Mouse (Mus musculus) intestine, embryonic 16.5 days (tissue): ENCODE results near the gene Zfp366. TPM values are rescaled to one million over a fixed set of nuclear protein-coding genes. Genes with fewer than 3 reads are reported as not detected.

Source experiments
- ATAC-seq: fragments of 200-750 bp; cut with Nextera tagmentation; 2 replicates; pipeline ENCODE4 v1.8.0; 2017; ENCODE audit warnings: moderate TSS enrichment, moderate library complexity
- H3K27ac ChIP-seq: fragments of 300-500 bp; sonication (generic); 2 replicates; pipeline ENCODE4 v1.5.1; 2014; ENCODE audit warnings: mild to moderate bottlenecking, low read length
- H3K27me3 ChIP-seq: fragments of 300-500 bp; sonication (generic); replicated peaks from 2 replicates; pipeline ENCODE4 v1.6.1; 2014; ENCODE audit warnings: low read length, control low read depth, mixed read lengths; ENCODE audit not compliant: control insufficient read depth, insufficient read depth
- H3K36me3 ChIP-seq: fragments of 300-500 bp; sonication (generic); 2 replicates; pipeline ENCODE4 v1.6.1; 2014; ENCODE audit warnings: low read length, control low read depth; ENCODE audit not compliant: control insufficient read depth, insufficient read depth
- H3K4me1 ChIP-seq: fragments of 300-500 bp; sonication (generic); 2 replicates; pipeline ENCODE4 v1.6.1; 2014; ENCODE audit warnings: low read length, control low read depth, mixed read lengths; ENCODE audit not compliant: control insufficient read depth, insufficient read depth
- H3K4me2 ChIP-seq: fragments of 300-500 bp; sonication (generic); 2 replicates; pipeline ENCODE4 v1.6.1; 2014; ENCODE audit warnings: low read depth, low read length, control low read depth
- H3K4me3 ChIP-seq: fragments of 300-500 bp; sonication (generic); 2 replicates; pipeline ENCODE4 v1.5.1; 2014; ENCODE audit warnings: mild to moderate bottlenecking, low read length
- H3K9ac ChIP-seq: fragments of 300-500 bp; sonication (generic); 2 replicates; pipeline ENCODE4 v1.6.1; 2014; ENCODE audit warnings: low read depth, low read length
- H3K9me3 ChIP-seq: fragments of 300-500 bp; sonication (generic); 2 replicates; pipeline ENCODE4 v1.6.1; 2016; ENCODE audit warnings: low read length, control low read depth; ENCODE audit not compliant: control insufficient read depth
- WGBS: fragments of 180-500 bp; shearing (Covaris S2); extraction: QIAGEN DNeasy Blood & Tissue Kit; methylation state at CpG from one replicate; pipeline ENCODE4 v1.1.7; 2014; 5-methylcytosine and 5-hydroxymethylcytosine counted together
- polyA plus RNA-seq: library from polyadenylated mRNA; unstranded; fragments of >200 nt; fragmentation: Nextera tagmentation; extraction: Ambion mirVana; gene quantifications from 2 replicates; pipeline ENCODE4 v1.2.1, GENCODE M21; 2015

The Zfp366 gene
- polyA plus RNA-seq, 1 experiment from 2014 or later: 0.50 TPM

GRCm38 (mm10) chr13:99196314-99196713 is 11.7 kb downstream of the Zfp366 start:
- Histone ChIP-seq H3K36me3 (no peaks in the 10 kb centered on the region), H3K27me3 (no peaks in the 10 kb centered on the region), H3K4me2 (no peak overlapping the region), H3K4me1 (no peaks in the 10 kb centered on the region), H3K9ac (no peak overlapping the region), H3K4me3 (no peak overlapping the region), H3K9me3 (no peaks in the 10 kb centered on the region), H3K27ac (no peak overlapping the region)
- 77% methylated on average over 12 of the region's 12 CpGs for WGBS
- ATAC-seq: no peak

GRCm38 (mm10) chr13:99196865-99197264 is 12.2 kb downstream of the Zfp366 start:
- Histone ChIP-seq H3K36me3 (no peaks in the 10 kb centered on the region), H3K4me1 (no peaks in the 10 kb centered on the region), H3K9ac (no peak overlapping the region), H3K9me3 (no peaks in the 10 kb centered on the region), H3K4me3 (no peak overlapping the region), H3K4me2 (no peak overlapping the region), H3K27me3 (no peaks in the 10 kb centered on the region), H3K27ac (no peak overlapping the region)
- 71% methylated on average over 4 of the region's 4 CpGs for WGBS
- ATAC-seq: no peak

- ATAC-seq: no peak
- H3K4me3 ChIP-seq: no peak overlapping the region
- H3K4me1 ChIP-seq: peaks cover 4% of the 10 kb centered on the region; the same call in 1 of the 2 replicates
- H3K4me2 ChIP-seq: no peak overlapping the region
- no peaks in the 10 kb centered on the region for H3K27me3 ChIP-seq
- 71% methylated on average over 16 of the region's 16 CpGs for WGBS
- H3K36me3 ChIP-seq: no peaks in the 10 kb centered on the region
- no peak overlapping the region for H3K9ac ChIP-seq
- H3K27ac ChIP-seq: peak overlapping the region; percentile 55
- no peaks in the 10 kb centered on the region for H3K9me3 ChIP-seq
Observed at GRCm38 (mm10) chr13:99201647-99202574, 17.3 kb downstream of the Zfp366 start.

- Histone ChIP-seq H3K27me3 (no peaks in the 10 kb centered on the region), H3K4me2 (no peak overlapping the region), H3K4me3 (no peak overlapping the region), H3K36me3 (no peaks in the 10 kb centered on the region), H3K9ac (no peak overlapping the region), H3K9me3 (no peaks in the 10 kb centered on the region), H3K27ac (no peak overlapping the region), H3K4me1 (peaks cover 4% of the 10 kb centered on the region; the same call in 1 of the 2 replicates)
- no peak for ATAC-seq
- WGBS: 90% methylated on average over 9 of the region's 9 CpGs
Observed at GRCm38 (mm10) chr13:99207214-99207613, 22.6 kb downstream of the Zfp366 start.

GRCm38 (mm10) chr13:99209859-99210258 is 25.2 kb downstream of the Zfp366 start:
- no peak overlapping the region for H3K9ac ChIP-seq
- 93% methylated on average over 5 of the region's 5 CpGs for WGBS
- no peak overlapping the region for H3K4me3 ChIP-seq
- no peaks in the 10 kb centered on the region for H3K9me3 ChIP-seq
- no peaks in the 10 kb centered on the region for H3K27me3 ChIP-seq
- H3K4me1 ChIP-seq: no peaks in the 10 kb centered on the region
- no peak overlapping the region for H3K27ac ChIP-seq
- no peak for ATAC-seq
- no peaks in the 10 kb centered on the region for H3K36me3 ChIP-seq
- no peak overlapping the region for H3K4me2 ChIP-seq

GRCm38 (mm10) chr13:99210837-99211236 is 26.2 kb downstream of the Zfp366 start:
- no peaks in the 10 kb centered on the region for H3K9me3 ChIP-seq
- no peak overlapping the region for H3K27ac ChIP-seq
- no peak overlapping the region for H3K9ac ChIP-seq
- H3K4me2 ChIP-seq: no peak overlapping the region
- H3K4me1 ChIP-seq: no peaks in the 10 kb centered on the region
- H3K36me3 ChIP-seq: no peaks in the 10 kb centered on the region
- no peaks in the 10 kb centered on the region for H3K27me3 ChIP-seq
- no peak overlapping the region for H3K4me3 ChIP-seq
- 62% methylated on average over 5 of the region's 5 CpGs for WGBS
- no peak for ATAC-seq

- Histone ChIP-seq H3K9me3 (no peaks in the 10 kb centered on the region), H3K4me3 (no peak overlapping the region), H3K4me2 (no peak overlapping the region), H3K36me3 (no peaks in the 10 kb centered on the region), H3K9ac (no peak overlapping the region), H3K27ac (no peak overlapping the region), H3K27me3 (no peaks in the 10 kb centered on the region), H3K4me1 (no peaks in the 10 kb centered on the region)
- WGBS: 71% methylated on average over 5 of the region's 5 CpGs
- no peak for ATAC-seq
Observed at GRCm38 (mm10) chr13:99212976-99213375, 28.4 kb downstream of the Zfp366 start.

GRCm38 (mm10) chr13:99216005-99216404 is 31.4 kb downstream of the Zfp366 start:
- 89% methylated on average over 2 of the region's 2 CpGs for WGBS

GRCm38 (mm10) chr13:99217984-99218383 is 33.4 kb downstream of the Zfp366 start:
- 26% methylated on average over 4 of the region's 4 CpGs for WGBS

More at GRCm38 (mm10) chr13:99216005-99216404, 31.4 kb downstream of the Zfp366 start:
- no peaks in the 10 kb centered on the region for H3K36me3 ChIP-seq
- no peak overlapping the region for H3K4me3 ChIP-seq
- no peaks in the 10 kb centered on the region for H3K4me1 ChIP-seq
- ATAC-seq: no peak
- H3K9me3 ChIP-seq: no peaks in the 10 kb centered on the region
- H3K4me2 ChIP-seq: no peak overlapping the region
- no peak overlapping the region for H3K27ac ChIP-seq
- no peaks in the 10 kb centered on the region for H3K27me3 ChIP-seq
- no peak overlapping the region for H3K9ac ChIP-seq

More at GRCm38 (mm10) chr13:99217984-99218383, 33.4 kb downstream of the Zfp366 start:
- no peaks in the 10 kb centered on the region for H3K36me3 ChIP-seq
- no peak overlapping the region for H3K9ac ChIP-seq
- no peak overlapping the region for H3K4me3 ChIP-seq
- no peak for ATAC-seq
- H3K27ac ChIP-seq: no peak overlapping the region
- no peaks in the 10 kb centered on the region for H3K9me3 ChIP-seq
- no peaks in the 10 kb centered on the region for H3K4me1 ChIP-seq
- H3K27me3 ChIP-seq: no peaks in the 10 kb centered on the region
- no peak overlapping the region for H3K4me2 ChIP-seq
